Mouse (Mus musculus) kidney, adult 9 months (tissue): ENCODE measurements around the gene Ttc33.

Experiments used
- DNase-seq: peaks from one replicate; pipeline ENCODE4 v3.0.0; 2022

The Ttc33 gene

DNA sequence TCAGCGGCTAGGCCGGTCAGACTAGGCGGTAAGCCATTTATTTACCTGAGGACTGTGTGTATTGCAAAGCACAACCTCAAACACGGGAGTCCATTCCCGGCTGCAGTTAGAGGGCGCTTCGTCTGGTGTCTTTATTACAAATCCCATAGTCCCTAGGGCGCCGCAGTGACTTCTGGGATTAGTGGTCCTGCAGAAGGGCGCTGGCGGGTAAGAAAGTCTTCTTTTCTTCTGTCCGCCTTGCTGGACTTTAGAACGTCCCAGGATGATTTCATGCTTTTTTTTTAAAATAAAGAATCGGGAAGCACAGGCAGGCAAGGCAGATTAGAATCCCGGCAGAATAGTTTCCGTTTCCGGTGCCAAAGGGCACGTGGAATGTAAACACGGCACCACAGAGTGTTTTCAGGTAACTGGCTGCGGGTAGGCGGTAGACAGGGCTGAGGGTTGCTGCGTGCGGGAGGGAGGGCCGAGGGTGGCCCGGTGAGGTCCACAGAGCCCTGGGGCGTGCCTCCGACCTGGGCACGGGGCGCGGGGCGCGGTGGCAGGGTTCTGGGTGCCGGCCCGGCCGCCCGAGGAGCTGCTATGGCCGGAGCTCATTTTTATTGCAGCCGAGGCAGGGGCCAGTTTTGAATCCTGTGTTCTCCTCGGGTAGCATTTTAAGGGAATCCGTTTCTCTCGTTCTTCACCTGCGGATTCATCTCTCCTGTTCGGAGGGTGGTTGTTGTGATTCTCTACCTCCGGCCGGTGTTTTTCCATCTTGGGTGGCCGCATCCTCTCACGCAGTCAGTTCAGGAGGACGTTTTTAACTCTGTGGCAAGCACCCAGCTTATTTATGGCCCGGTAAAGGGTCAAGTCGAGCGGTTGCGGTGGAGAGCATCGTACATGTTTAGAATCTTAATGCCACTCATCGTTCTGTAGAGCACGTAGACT is at the start of gene Ttc33:
Ttc33 (plus strand) TSS at position 160 of the 927 bp plus-strand sequence.
- peak; percentile 92 for DNase-seq

DNA sequence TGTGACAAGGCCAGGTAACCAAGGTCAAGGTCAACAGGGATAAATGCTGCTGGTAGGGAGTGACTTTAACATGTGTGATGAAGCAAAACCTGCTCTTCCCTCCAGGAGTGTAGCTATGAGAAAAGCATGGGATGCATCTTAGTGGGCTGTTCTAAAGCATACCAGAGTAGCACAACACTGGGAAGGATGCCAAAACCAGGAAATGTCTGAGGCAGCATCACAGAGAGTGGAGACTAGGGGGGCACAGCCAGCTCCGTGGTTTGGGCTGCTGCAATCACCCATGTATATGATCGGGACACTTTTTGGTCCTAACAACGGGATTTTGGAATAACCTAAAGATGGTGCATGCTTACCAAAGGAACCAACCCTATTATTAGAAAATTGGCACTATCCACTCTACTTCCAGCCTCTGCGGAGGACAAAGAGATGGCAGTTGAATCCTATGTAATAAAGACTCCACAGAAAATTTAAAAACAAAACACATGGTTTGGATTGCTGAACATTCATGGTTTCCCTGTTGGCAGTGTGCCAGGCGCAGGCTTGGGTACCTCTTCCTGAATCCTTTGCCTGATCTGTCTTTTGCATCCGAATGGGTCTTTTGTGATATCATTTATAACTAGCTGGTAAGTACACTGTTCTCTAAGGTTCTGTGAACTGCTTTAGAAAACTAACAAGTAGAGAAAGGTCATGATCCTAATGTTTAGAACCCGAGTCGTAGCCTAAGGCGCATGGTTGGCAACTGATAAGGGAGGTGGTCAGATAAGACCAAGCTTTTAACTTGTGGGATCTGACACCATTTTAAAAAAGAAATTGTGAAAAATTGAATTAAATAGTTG is 47.1 kb upstream of the Ttc33 start:
- no peak for DNase-seq

DNA sequence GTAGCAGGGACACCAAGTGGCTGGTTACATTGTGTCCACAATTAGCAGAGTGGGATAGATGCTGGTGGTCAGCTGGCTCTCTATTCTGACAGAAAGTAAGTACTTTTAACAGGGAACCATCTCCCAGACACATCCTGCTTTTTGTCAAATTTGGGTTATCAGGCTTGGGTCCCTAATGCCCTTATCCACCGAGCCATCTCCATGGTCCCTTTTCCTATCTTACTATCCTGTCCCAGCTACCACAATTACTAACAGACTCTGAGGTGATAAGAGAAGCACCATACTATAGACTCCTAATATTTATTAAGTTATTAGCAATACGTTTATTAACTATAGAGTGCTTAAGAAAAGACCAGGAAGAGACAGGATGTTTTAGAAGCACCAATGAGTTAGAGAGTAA is 46.0 kb upstream of the Ttc33 start:
- no peak for DNase-seq

DNA sequence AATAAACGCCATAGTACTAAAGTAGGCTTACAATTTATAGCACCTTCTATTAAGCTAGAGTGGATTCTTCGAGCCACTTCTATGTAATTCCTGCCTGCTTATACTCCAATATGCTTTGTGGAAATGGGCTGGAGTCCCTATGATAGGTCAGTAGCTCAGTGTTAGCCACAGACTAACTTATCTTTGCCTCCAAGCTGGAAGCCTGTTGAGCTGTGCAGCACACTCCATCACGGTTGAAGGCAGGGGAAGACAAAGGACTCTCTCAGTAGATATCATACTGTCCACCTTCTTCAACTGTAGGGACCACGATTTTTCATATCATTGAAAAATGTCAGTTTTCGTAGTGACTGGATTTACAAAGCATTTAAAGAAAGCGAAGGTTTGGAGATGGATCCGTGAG is 45.5 kb upstream of the Ttc33 start:
- no peak for DNase-seq

DNA sequence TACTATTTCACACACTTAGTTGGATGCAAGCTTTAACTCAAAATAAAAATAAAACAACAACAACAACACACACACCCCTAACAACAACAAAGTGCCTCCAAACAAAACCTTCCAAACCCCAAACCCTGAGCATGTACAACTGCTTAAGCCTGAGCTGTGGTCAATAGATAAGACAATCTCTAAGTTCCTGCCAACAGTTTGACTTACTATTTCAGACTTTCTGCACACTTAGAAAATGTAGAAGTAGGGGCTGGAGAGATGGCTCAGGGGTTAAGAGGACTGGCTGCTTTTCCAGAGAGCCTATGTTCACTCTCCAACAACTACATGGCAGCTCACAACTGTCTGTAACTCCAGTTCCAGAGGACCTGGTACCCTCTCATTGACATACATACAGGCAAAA is 45.0 kb upstream of the Ttc33 start:
- DNase-seq: no peak

DNA sequence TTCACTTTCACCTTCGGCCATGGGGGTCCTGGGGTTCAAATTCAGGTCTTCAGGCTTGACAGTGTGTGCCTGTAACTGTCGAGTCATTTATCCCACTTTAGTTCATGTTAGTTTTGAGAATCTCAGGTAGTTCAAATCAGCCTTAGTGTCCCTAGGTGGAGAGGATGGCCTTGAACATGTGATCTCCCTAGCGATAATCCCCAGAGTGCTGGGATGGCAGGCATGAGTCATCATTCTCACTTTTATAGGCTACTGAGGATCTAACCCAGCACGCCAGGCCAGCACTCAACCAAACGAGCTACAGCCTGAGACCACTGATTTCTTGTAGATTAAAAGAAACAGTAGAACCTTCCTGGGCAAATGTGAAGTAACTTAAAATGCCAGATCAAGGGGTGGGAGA is 43.3 kb upstream of the Ttc33 start:
- no peak for DNase-seq

DNA sequence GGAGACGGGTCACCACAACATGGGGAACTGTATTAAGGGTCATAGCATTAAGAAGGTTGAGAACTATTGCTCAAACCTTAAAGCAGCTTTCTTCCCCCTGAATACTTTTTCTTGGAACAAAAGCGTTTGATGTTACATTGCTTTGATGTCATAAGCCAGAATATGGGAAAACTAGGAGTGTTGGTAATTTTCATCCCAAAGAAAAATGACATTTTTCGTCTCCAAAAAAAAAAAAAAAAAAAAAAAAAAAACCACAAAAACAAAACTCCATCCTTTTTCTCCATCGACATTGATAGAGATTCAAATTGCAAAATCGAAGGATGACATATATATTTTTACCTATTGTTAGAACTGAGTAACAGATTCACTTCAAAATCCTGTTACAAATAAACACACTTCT is 42.6 kb upstream of the Ttc33 start:
- DNase-seq: no peak

DNA sequence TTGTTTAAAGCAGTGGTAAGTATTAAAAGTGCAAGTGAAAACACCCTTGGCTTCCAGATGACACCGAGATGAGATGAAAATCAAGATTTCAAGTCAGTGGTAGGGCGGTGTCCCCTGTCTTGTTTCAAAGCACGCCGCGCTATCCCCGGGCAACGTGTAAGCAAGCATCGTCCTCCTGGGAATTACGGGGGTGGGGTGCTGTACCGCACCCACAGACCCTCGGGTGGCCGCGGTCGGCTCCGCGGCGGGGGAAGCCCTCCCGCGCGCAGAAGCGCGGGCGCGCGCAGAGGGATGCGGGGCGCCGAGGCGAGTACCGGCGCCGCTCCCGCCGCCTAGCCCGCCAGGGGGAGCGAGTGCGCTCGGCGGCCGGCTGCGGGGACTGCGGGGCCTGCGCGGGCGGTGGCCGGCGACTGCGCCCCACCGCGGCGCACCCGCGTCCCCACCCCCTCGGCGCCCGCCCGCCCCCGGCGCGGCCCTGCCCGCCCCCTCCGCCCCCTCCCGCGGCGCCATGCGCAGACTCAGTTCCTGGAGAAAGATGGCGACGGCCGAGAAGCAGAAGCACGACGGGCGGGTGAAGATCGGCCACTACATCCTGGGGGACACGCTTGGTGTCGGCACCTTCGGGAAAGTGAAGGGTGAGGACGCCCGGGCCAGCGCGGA is 41.8 kb upstream of the Ttc33 start, which contains the start of gene Prkaa1:
Prkaa1 (plus strand) TSS at position 501 of the 660 bp plus-strand sequence.
- peak; percentile 62 for DNase-seq

DNA sequence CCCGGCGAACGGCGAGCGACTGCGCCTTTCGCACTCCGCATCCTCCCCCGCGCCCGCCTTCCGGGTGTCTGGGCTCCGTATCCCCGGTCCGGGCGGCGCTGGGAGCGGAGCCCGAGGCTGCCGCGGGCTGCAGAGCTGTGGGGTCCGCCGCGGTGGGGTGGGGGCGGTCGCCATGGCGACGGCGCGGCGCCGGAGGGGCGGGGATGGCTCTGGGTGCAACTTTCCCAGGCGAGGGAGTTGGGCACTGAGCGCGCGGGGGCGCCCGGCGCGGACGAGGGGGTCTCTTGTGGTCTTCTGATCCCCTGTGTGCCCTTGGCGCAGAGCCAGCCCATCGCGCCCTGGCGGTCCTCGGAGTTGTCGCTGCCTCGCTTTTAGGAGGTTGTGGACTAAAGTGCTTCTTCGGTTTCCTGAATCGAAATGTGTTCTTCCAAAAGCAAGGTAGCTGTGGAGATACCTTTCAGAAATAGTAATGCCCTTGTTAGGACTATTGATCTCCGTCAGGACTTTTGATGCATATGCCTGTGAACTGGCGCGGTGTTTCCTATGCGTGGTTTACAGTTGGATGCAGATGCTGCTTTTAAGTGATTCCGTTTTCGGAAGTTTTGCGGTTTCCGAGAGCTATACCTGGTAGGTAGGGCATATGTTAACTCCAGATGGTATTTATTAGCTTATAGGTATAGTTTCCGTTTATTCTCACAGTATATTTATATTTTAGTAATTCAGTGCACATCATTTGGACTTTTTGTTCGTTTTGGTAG is 41.1 kb upstream of the Ttc33 start:
- DNase-seq: peak; percentile 54

DNA sequence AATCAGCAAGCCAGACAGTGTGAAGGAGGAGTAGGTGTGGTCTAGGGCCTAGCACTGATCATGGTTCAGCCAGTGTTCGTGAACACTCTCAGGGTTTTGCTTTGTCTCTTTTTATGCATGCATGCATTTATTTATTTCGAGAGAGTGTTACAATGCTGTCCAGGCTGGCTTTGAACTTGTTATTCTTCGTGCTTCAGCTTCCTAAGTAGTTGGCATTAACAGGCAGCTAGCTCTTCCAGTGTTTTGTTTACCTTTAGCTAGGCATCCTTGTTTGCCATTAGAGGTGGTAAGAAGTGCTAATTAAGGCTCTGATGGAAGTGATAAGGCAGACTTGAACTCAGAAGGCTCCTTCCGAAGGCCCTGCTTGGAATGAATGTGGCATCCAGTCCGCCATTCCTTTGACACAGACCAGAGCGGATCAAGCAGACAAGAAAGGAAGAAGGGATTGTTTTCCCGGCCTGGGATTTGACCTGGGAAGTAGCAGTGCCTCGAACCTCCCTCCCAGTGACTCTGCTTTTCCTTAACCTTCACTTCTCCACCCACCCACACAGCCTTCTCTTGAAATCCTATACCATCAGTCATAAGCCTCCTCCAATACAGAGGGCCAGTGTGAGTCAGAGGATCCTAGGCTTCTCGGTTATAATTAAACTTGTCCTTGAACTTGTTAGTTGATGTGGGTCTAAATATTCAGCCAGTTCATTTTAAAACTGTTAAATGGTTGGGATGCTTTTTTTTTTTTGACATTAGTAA is 40.0 kb upstream of the Ttc33 start:
- DNase-seq: no peak

DNA sequence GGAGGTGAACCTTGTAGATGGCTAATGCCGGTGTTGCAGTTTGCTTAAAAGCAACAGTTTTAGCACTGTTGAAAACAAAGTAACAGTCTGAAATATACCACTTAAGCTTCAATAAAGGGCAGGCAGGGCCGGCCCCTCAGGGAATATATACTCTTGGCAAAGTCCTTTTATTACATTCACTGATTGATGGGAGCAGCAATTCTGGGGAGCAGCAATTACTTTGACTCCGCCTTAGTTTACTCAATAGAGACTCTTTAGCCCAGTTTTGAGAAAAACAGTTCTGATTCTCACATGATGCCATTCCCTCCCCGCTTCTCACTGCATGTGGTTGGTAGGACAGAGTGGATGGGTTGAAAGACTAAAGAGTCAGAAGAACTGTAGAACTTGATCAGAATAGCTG is 36.1 kb upstream of the Ttc33 start:
- no peak for DNase-seq

DNA sequence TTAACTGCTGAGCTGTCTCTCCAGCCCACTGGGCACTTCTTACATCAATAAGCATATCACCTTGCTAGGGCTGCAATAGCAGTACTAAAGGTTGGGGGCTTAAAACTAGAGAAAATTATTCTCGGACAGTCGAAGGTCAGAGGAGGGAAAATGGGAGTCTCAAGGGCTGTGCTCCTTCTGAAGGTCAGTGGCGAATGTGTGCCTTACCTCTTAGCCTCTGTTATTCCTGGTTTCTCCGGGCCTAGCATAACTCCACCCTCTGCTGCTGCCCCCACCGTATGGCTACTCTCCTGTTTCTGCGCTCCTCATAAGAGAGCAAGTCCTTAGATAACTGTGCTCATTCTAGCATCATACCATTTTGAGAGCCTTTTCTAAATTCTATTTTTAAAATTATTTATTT is 33.2 kb upstream of the Ttc33 start:
- DNase-seq: no peak

DNA sequence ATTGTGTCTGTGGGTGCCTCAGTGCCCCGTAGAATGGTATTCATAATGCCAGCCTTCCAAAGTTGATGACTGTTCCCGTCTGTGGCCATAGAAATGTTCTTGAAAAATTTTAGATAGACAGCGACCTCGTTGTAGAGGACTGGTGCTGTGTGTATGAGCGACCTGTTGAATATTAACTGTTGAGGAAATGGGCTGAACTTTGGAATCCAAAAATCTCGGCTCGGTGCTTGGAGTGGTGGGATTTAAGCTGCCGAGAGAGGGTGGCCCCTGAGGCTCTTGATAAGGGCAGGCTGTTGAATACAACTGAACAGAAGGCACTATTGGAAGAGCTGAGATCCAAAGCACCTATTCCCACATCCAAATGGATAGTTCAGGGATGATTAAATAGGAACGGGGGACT is 30.7 kb upstream of the Ttc33 start:
- DNase-seq: peak; percentile 42

DNA sequence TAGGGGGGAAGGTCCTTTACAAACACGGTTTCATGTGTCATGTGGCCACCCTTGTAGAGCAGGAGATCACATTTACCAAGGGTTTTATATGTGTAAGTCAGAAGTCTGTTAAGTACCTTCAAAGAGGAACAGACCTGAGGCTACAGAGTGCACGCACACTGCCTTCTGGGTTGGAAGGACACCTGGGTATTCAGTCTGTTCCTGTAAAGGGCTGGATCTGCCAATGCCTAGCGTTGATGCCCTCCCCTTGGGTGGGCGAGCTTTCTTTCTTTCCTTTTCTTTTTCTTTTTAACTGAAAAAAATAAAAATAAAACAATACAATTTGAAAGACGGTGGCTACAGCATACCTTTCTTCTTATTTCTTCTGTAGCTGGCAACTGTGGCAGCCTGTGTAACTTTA is 30.2 kb upstream of the Ttc33 start:
- DNase-seq: no peak

DNA sequence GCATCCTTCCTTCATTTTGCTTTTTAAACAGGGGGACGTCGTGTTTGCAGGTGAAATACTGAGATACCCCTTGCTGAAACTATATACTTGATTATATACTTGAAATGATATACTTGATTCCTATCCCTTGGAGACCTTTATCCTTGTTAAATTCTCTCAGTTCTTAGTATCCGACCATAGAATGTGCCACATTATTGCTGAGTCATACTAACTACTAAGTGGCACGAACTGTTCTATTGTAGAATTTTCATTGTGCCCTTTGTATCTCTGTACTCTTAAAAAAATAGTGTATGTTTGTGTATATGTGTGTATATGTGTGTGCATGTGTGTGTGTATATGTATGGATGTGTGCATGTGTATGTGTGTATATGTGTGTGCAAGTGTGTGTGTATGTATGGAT is 29.0 kb upstream of the Ttc33 start:
- no peak for DNase-seq

DNA sequence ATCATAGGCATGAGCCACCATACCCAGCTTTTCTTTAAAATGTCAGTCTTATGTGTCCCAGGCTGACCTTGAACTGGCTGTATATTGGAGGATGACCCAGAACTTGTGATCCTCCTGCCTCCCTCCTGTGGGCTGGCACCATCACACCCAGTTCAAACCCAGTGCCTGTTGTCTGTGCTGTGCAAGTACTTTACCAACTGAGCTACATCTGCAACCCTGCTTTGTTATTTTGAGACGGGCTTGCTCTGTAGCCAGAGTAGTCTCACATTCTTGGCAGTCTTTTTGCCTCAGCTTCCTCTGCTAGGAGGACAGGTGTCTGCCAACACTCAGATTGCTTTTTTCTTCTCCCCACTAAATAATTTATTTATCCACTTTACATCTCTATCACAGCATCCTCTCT is 27.9 kb upstream of the Ttc33 start:
- DNase-seq: no peak

DNA sequence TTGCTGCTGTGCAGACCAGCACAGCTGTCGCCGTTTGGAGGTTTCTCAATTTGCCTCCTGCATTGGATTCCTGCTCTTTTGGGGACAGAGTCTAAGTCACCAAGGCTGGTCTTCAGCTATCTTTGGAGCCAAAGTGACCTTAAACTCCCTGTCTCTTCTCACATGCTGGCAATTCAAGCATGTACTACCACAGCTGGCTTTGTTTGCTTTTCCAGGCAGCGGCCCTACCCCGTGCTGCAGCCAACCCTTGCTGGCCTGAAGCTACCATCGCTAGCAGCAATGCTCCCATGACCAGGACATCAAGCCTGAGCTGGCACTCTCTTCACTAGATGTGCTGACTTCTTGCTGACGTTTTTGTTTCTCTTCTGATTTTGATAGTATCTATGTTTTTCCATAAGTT is 26.5 kb upstream of the Ttc33 start:
- DNase-seq: no peak

DNA sequence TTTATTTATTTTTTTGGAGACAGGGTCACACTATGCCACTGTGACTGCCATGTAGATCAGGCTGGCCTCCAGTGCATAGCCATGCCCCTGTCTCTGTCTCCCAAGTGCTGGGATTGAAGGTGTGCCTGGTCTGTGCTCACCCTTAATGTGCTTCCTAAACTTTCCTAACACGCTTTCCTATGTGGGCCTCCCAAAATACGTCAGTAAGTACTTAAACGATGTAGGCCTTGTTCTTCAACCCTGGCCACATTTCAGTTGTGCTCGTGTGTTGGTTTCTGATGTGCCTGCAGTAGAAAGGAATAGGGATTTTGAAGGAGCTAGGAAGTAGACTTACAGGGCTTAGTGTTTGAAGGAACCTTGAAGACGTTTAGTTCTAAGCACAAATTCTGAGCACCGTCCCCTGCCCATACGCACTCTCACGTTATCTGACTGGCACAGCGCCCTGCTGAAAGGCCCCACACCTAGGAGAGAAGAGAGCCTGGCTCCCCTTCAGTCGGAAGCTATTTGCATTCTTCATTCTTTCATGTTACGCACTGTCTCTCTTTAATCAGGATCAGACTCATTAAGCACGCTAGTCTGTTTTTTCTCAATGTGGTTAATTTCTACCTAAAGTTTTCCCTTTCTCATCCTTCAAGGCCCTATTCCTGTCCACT is 20.1 kb upstream of the Ttc33 start:
- no peak for DNase-seq

DNA sequence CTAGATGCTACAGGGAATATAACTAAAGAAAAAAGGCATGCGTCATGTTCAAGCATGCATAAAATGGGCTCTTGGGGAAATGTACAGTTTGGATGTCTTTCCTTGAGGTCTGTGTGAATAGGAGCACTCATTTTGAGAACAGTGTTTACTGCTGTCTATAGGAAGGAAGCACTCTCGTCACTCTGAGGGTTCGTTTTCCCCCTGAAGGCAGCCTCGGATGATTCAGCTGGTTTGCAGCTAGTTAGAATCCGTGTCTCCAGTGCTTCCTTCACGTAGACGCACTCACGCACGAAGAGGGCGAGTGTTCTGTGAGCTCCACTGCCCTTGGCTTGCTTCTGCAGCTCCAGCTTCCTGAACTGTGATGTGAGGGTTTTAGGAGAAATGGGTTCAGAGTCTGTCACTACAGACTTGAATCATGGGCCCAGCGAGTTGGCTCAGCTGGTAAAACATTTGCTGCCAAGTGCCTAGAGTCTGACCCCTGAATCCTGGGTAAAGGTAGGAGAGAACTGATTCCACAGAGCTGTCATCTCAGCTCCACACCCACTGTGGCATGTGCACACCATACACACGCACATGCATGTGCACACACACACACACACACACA is 12.0 kb upstream of the Ttc33 start:
- peak; percentile 61 for DNase-seq

DNA sequence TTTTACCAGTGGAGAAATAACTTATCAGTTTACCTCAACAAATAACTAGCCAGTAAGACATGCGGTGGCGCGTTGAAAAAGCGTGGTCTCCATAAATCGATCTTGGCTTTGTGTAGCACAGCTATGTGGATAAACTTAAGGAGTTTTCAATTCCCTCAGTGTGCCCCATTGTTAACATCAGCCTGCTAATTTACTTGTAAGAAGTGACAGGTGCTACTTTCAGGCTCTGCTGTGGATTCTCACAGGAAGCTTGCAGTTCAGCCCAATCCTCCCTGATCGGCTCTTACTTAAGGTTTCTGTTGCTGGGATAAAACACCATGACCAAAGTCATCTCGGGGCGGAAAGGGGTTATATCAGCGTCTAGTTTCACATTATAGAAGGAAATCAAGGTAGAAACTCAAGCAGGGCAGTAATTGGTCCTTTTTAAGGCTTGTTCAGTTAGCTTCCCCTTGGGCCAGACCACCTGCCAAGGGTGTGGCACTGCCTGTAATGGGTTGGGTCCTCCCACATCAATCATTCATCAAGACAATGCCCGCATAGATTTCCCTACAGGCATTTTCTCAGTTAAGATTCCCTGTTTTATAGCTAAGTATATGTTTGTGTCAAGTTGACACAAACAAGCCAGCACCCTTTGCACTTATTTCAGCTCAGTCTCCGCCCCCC is 526 bp upstream of the Ttc33 start:
- DNase-seq: peak; percentile 15
